Mouse (Mus musculus) liver, embryonic 14.5 days (tissue): ENCODE results near the gene Ccl27a. TPM values are rescaled to one million over a fixed set of nuclear protein-coding genes. Genes with fewer than 3 reads are reported as not detected.

Experiments used
- ATAC-seq: fragments of 200-750 bp; cut with Nextera tagmentation; 2 replicates; pipeline ENCODE4 v1.8.0; 2017; ENCODE audit warnings: moderate number of reproducible peaks, mild to moderate bottlenecking, moderate library complexity; ENCODE audit not compliant: insufficient read depth
- DNase-seq, 3 experiments: peaks; one replicate each; pipeline ENCODE4 v3.0.0-alpha.2; 2012 to 2013; ENCODE audit warnings: low read depth in 3 of 3, low spot score in 3 of 3
- H3K27ac ChIP-seq: fragments of 300-500 bp; sonication (generic); 2 replicates; pipeline ENCODE4 v1.5.1; 2014; ENCODE audit warnings: moderate library complexity, mild to moderate bottlenecking, control low read depth, inconsistent platforms
- H3K27me3 ChIP-seq: fragments of 300-500 bp; sonication (generic); 2 replicates; pipeline ENCODE4 v1.6.1; 2014; ENCODE audit warnings: mild to moderate bottlenecking, low read length, moderate library complexity; ENCODE audit not compliant: control insufficient read depth, insufficient read depth
- H3K36me3 ChIP-seq: fragments of 300-500 bp; sonication (generic); replicated peaks from 2 replicates; pipeline ENCODE4 v1.6.1; 2014; ENCODE audit warnings: low read depth; ENCODE audit not compliant: control insufficient read depth, insufficient read depth
- H3K4me1 ChIP-seq, 2 experiments: fragments of 200-500 bp in 1 of 2; fragments of 300-500 bp in 1 of 2; sonication (generic) in 1 of 2; replicated peaks; 2 replicates each; pipeline ENCODE4 v1.6.1; 2012 to 2014; ENCODE audit warnings: antibody characterized with exemption in 1 of 2, inconsistent platforms in 1 of 2, low read length in 1 of 2; ENCODE audit not compliant: control insufficient read depth in 2 of 2, insufficient read depth in 2 of 2
- H3K4me2 ChIP-seq: fragments of 300-500 bp; sonication (generic); 2 replicates; pipeline ENCODE4 v1.6.1; 2014; ENCODE audit warnings: low read depth, mild to moderate bottlenecking, control low read depth, moderate library complexity
- H3K4me3 ChIP-seq, 2 experiments: fragments of 200-500 bp in 1 of 2; fragments of 300-500 bp in 1 of 2; sonication (generic) in 1 of 2; 2 replicates each; pipeline ENCODE4 v1.5.1; 2012 to 2014; ENCODE audit warnings: low read depth in 2 of 2, low read length in 2 of 2, mild to moderate bottlenecking in 2 of 2, control low read depth in 1 of 2, inconsistent platforms in 1 of 2, moderate library complexity in 1 of 2; ENCODE audit not compliant: insufficient read depth in 1 of 2
- H3K9ac ChIP-seq: fragments of 300-500 bp; sonication (generic); replicated peaks from 2 replicates; pipeline ENCODE4 v1.6.1; 2014; ENCODE audit warnings: mild to moderate bottlenecking, control low read depth, moderate library complexity
- H3K9me3 ChIP-seq: fragments of 300-500 bp; sonication (generic); 2 replicates; pipeline ENCODE4 v1.6.1; 2016; ENCODE audit warnings: low read length, mixed read lengths; ENCODE audit not compliant: control insufficient read depth
- CTCF ChIP-seq: IDR thresholded peaks from 2 replicates; pipeline ENCODE4 v1.5.1; 2016; ENCODE audit warnings: antibody characterized with exemption, low read depth, control low read depth
- EP300 ChIP-seq: IDR thresholded peaks from 2 replicates; pipeline ENCODE4 v1.6.1; 2016; ENCODE audit warnings: antibody characterized with exemption, low read depth
- WGBS: fragments of 180-500 bp; shearing (Covaris S2); extraction: QIAGEN DNeasy Blood & Tissue Kit; methylation state at CpG from one replicate; pipeline ENCODE4 v1.1.7; 2014; ENCODE audit not compliant: insufficient replicate concordance; 5-methylcytosine and 5-hydroxymethylcytosine counted together
- polyA plus RNA-seq, 2 experiments: library from polyadenylated mRNA; depleted of rRNA in 1 of 2; stranded (reverse) in 1 of 2; unstranded in 1 of 2; fragments of >200 nt; fragmentation: Nextera tagmentation in 1 of 2; extraction: Ambion mirVana in 1 of 2; gene quantifications; 2 replicates each; pipeline versions ENCODE4 v1.2.1 to v1.2.3; 2012 to 2014

The Ccl27a gene
- polyA plus RNA-seq, 2 experiments, result 8.2 to 9.5 TPM

DNA sequence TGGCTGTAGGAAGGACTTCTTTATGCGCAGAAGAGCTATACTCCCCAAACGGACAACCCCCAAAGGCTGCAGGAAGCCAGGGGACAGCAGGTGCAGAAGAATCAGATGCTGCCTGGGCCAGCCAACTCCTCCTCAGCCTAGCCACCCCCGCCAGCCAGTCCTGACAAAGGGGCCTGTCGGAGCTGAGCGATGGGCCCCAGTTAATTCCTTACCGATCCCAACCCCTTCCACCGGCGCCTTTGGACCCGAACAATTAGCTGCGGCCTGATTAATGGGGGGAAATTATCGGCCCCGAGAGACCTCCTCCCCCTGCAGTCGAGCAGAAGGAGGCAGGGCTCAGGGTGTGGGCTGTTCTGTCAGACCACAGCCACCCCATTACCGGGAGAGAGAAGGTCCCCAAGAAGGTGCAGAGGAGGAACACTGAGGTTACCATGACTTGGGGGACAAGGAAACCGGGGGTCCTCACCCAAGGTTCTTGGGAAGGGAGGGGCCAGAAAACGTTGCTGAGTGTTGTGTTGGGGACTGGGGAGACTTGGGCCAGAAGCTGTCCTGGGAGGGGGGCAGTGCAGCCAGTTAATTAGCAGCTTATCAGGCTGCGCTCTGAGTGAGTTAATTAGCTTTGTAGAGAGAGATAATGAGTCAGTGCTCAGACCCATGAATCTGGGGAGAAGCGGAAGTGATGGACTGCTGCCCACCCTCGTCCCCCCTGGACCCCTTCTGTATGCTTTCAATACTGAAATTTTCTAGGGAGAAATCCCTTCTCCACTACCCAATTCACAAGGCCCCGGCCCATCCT is 47.0 kb downstream of the Ccl27a start:
- Histone ChIP-seq H3K27me3 (peaks cover 79% of the 10 kb centered on the region), H3K9me3 (no peaks in the 10 kb centered on the region), H3K27ac (no peak overlapping the region), H3K4me1 (peaks cover 4 to 7% of the 10 kb centered on the region in 2 experiments), H3K4me3 (no peak overlapping the region), H3K4me2 (no peak overlapping the region), H3K36me3 (no peaks in the 10 kb centered on the region), H3K9ac (no peak overlapping the region)
- 20% methylated on average over 20 of the region's 20 CpGs for WGBS
- TF ChIP-seq EP300 (no peak), CTCF (no peak)
- no peak for ATAC-seq
- DNase-seq, result no peak

DNA sequence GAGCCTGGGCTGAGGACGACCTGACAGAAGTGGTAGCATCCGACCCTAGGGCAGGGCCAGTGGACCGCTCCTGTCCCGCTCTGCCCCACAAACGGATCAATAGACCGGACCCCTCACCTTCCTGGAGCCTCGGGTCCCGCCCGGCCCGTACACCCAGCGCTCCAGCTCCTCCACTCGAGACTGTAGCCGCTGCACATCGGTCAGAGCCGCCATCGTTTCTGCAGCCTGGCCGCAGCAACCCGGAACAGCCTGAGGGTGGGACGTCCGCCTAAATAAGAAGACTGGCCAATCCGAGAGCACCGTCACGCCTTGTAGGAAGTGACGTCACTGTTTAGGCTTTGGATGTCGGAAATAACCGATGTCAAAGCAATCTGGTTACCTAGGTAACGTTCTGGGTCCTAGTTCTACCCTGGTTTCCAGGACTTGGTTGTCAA is 51.1 kb downstream of the Ccl27a start, which contains the start of gene Dctn3:
Gene Dctn3 (minus strand): TSS at position 253 of the 434 bp plus-strand sequence.
- H3K4me1 ChIP-seq, result peaks cover 5 to 11% of the 10 kb centered on the region in 2 experiments
- peaks cover 7% of the 10 kb centered on the region for H3K36me3 ChIP-seq
- peak within 1 kb of the TSS; percentile 79 to 94 for H3K4me3 ChIP-seq
- TF ChIP-seq EP300 (no peak), CTCF (no peak)
- peaks cover 43% of the 10 kb centered on the region for H3K27me3 ChIP-seq
- ATAC-seq, result peak; percentile 95
- peak; percentile 88 to 91 (median 90) for DNase-seq
- H3K9ac ChIP-seq, result peak within 1 kb of the TSS; percentile 88
- under 1% methylated on average over 27 of the region's 27 CpGs for WGBS
- no peak within 1 kb of the TSS for H3K27ac ChIP-seq
- H3K9me3 ChIP-seq, result no peaks in the 10 kb centered on the region
- peak within 1 kb of the TSS; percentile 88 for H3K4me2 ChIP-seq

Other genes starting within 250 kb of the Ccl27a start
- gene Fam219a, start 204.7 kb downstream of the Ccl27a start, polyA plus RNA-seq (2012; rRNA removed), result 1.8 TPM in 2 replicates
- 0.38 and 0.58 TPM in 2 replicates for gene Fam219a, start 204.7 kb downstream of the Ccl27a start, polyA plus RNA-seq (2014; fragmentation: Nextera tagmentation; extraction: Ambion mirVana)
- gene Dnaic1, start 204.5 kb downstream of the Ccl27a start, polyA plus RNA-seq (2012; rRNA removed), result 1.3 and 1.9 TPM in 2 replicates
- 2.1 and 2.6 TPM in 2 replicates for gene Dnaic1, start 204.5 kb downstream of the Ccl27a start, polyA plus RNA-seq (2014; fragmentation: Nextera tagmentation; extraction: Ambion mirVana)
- 1.2 and 1.5 TPM in 2 replicates for gene Enho, start 133.9 kb downstream of the Ccl27a start, polyA plus RNA-seq (2012; rRNA removed)
- gene Enho, start 133.9 kb downstream of the Ccl27a start, polyA plus RNA-seq (2014; fragmentation: Nextera tagmentation; extraction: Ambion mirVana), result 1.7 and 1.8 TPM in 2 replicates
- 0.75 and 0.88 TPM in 2 replicates for gene Cntfr, start 77.2 kb downstream of the Ccl27a start, polyA plus RNA-seq (2012; rRNA removed)
- gene Cntfr, start 77.2 kb downstream of the Ccl27a start, polyA plus RNA-seq (2014; fragmentation: Nextera tagmentation; extraction: Ambion mirVana), result 0.17 and 0.32 TPM in 2 replicates
- 11.2 and 13.9 TPM in 2 replicates for gene Il11ra1, start 74.3 kb downstream of the Ccl27a start, polyA plus RNA-seq (2012; rRNA removed)
- 23.8 and 27.1 TPM in 2 replicates for gene Il11ra1, start 74.3 kb downstream of the Ccl27a start, polyA plus RNA-seq (2014; fragmentation: Nextera tagmentation; extraction: Ambion mirVana)
- 24.0 and 25.0 TPM in 2 replicates for gene Rpp25l, start 60.7 kb downstream of the Ccl27a start, polyA plus RNA-seq (2012; rRNA removed)
- 31.4 and 38.2 TPM in 2 replicates for gene Rpp25l, start 60.7 kb downstream of the Ccl27a start, polyA plus RNA-seq (2014; fragmentation: Nextera tagmentation; extraction: Ambion mirVana)
- 28.7 and 39.8 TPM in 2 replicates for gene Dctn3, start 51.1 kb downstream of the Ccl27a start, polyA plus RNA-seq (2012; rRNA removed)
- 63.9 and 68.6 TPM in 2 replicates for gene Dctn3, start 51.1 kb downstream of the Ccl27a start, polyA plus RNA-seq (2014; fragmentation: Nextera tagmentation; extraction: Ambion mirVana)
- gene Arid3c, start 43.1 kb downstream of the Ccl27a start, polyA plus RNA-seq (2012; rRNA removed), result not detected in 2 replicates
- not detected in 2 replicates for gene Arid3c, start 43.1 kb downstream of the Ccl27a start, polyA plus RNA-seq (2014; fragmentation: Nextera tagmentation; extraction: Ambion mirVana)
- 24.2 and 29.5 TPM in 2 replicates for gene Galt, start 19.0 kb downstream of the Ccl27a start, polyA plus RNA-seq (2012; rRNA removed)
- gene Galt, start 19.0 kb downstream of the Ccl27a start, polyA plus RNA-seq (2014; fragmentation: Nextera tagmentation; extraction: Ambion mirVana), result 19.2 and 22.1 TPM in 2 replicates
- 24.4 and 30.2 TPM in 2 replicates for gene Sigmar1, start 18.1 kb downstream of the Ccl27a start, polyA plus RNA-seq (2012; rRNA removed)
- 36.0 and 36.2 TPM in 2 replicates for gene Sigmar1, start 18.1 kb downstream of the Ccl27a start, polyA plus RNA-seq (2014; fragmentation: Nextera tagmentation; extraction: Ambion mirVana)
- not detected in 2 replicates for gene Gm21541, start 129.4 kb upstream of the Ccl27a start, polyA plus RNA-seq (2012; rRNA removed)
- not detected in 2 replicates for gene Gm21541, start 129.4 kb upstream of the Ccl27a start, polyA plus RNA-seq (2014; fragmentation: Nextera tagmentation; extraction: Ambion mirVana)
- gene Gm20878, start 167.3 kb upstream of the Ccl27a start, polyA plus RNA-seq (2012; rRNA removed), result 0.12 and 0.61 TPM in 2 replicates
- 0.24 and 0.52 TPM in 2 replicates for gene Gm20878, start 167.3 kb upstream of the Ccl27a start, polyA plus RNA-seq (2014; fragmentation: Nextera tagmentation; extraction: Ambion mirVana)
- gene Fam205a4, start 191.8 kb upstream of the Ccl27a start, polyA plus RNA-seq (2012; rRNA removed), result 0.01 TPM in 1 of 2 replicates, not detected in the other
- 0.04 TPM in 1 of 2 replicates, not detected in the other for gene Fam205a4, start 191.8 kb upstream of the Ccl27a start, polyA plus RNA-seq (2014; fragmentation: Nextera tagmentation; extraction: Ambion mirVana)